Mouse (Mus musculus): ENCODE results near the gene Nono.

- TF ChIP-seq CTCF (IDR thresholded peaks at IDR 0.05 in 2 of 3, conservative IDR thresholded peaks at IDR 0.05 in 1 of 3; ENCODE audit: control insufficient read depth in 1 of 3, insufficient read depth in 1 of 3, low read depth in 2 of 3, low read length in 3 of 3, poor library complexity in 1 of 3, severe bottlenecking in 1 of 3) (no peak), HCFC1 (IDR thresholded peaks at IDR 0.05; ENCODE audit: low read depth, low read length) (no peak), POLR2A (IDR thresholded peaks at IDR 0.05; ENCODE audit: control insufficient read depth in 1 of 2, insufficient read depth in 1 of 2, low read depth in 1 of 2, low read length in 2 of 2, poor library complexity in 1 of 2) (no peak)
These were observed 45.7 kb upstream of the Nono start for GRCm38 (mm10) chrX:101383455-101383854.

Data from MEL (cell line).